Mouse (Mus musculus): ENCODE measurements around the gene Pttg1ip.
A peak's percentile ranks its signal among the peaks of the same experiment; 100 is the strongest.

The Pttg1ip gene

GRCm38 (mm10) chr10:77581408-77582284, at the start of gene Pttg1ip:
TSS of gene Pttg1ip (plus strand) at chr10:77581720.
- DNase-seq (ENCODE audit: low spot score), result peak; percentile 96

- no peak for DNase-seq (ENCODE audit: low spot score)
Measured at GRCm38 (mm10) chr10:77532020-77532413, 49.5 kb upstream of the Pttg1ip start.

GRCm38 (mm10) chr10:77536727-77537126, 44.8 kb upstream of the Pttg1ip start:
- DNase-seq (ENCODE audit: low spot score), result no peak

GRCm38 (mm10) chr10:77537215-77538209, 44.0 kb upstream of the Pttg1ip start:
- DNase-seq (ENCODE audit: low spot score), result no peak

- no peak for DNase-seq (ENCODE audit: low spot score)
Measured at GRCm38 (mm10) chr10:77539320-77539945, 42.1 kb upstream of the Pttg1ip start.

- no peak for DNase-seq (ENCODE audit: low spot score)
Measured at GRCm38 (mm10) chr10:77540576-77541102, 40.9 kb upstream of the Pttg1ip start.

- no peak for DNase-seq (ENCODE audit: low spot score)
Measured at GRCm38 (mm10) chr10:77541864-77542666, 39.5 kb upstream of the Pttg1ip start.

GRCm38 (mm10) chr10:77543226-77543625, 38.3 kb upstream of the Pttg1ip start:
- no peak for DNase-seq (ENCODE audit: low spot score)

- DNase-seq (ENCODE audit: low spot score), result peak; percentile 24
Measured at GRCm38 (mm10) chr10:77544916-77545315, 36.6 kb upstream of the Pttg1ip start.

- DNase-seq (ENCODE audit: low spot score), result no peak
Measured at GRCm38 (mm10) chr10:77548576-77548975, 32.9 kb upstream of the Pttg1ip start.

- no peak for DNase-seq (ENCODE audit: low spot score)
Measured at GRCm38 (mm10) chr10:77550874-77551273, 30.6 kb upstream of the Pttg1ip start.

GRCm38 (mm10) chr10:77552162-77552561, 29.4 kb upstream of the Pttg1ip start:
- no peak for DNase-seq (ENCODE audit: low spot score)

- DNase-seq (ENCODE audit: low spot score), result no peak
Measured at GRCm38 (mm10) chr10:77553285-77553684, 28.2 kb upstream of the Pttg1ip start.

GRCm38 (mm10) chr10:77554918-77555317, 26.6 kb upstream of the Pttg1ip start:
- no peak for DNase-seq (ENCODE audit: low spot score)

- DNase-seq (ENCODE audit: low spot score), result no peak
Measured at GRCm38 (mm10) chr10:77556631-77557030, 24.9 kb upstream of the Pttg1ip start.

- DNase-seq (ENCODE audit: low spot score), result no peak
Measured at GRCm38 (mm10) chr10:77557641-77558040, 23.9 kb upstream of the Pttg1ip start.

GRCm38 (mm10) chr10:77560090-77560489, 21.4 kb upstream of the Pttg1ip start:
- no peak for DNase-seq (ENCODE audit: low spot score)

- DNase-seq (ENCODE audit: low spot score), result no peak
Measured at GRCm38 (mm10) chr10:77560830-77561229, 20.7 kb upstream of the Pttg1ip start.

- DNase-seq (ENCODE audit: low spot score), result no peak
Measured at GRCm38 (mm10) chr10:77561508-77561907, 20.0 kb upstream of the Pttg1ip start.

GRCm38 (mm10) chr10:77565005-77565404, 16.5 kb upstream of the Pttg1ip start:
- DNase-seq (ENCODE audit: low spot score), result no peak

- DNase-seq (ENCODE audit: low spot score), result peak; percentile 38
Measured at GRCm38 (mm10) chr10:77566651-77567050, 14.9 kb upstream of the Pttg1ip start.

Measured in ovary, adult 18-20 months (tissue).